Mouse (Mus musculus): ENCODE measurements at regions not wholly inside any gene's neighbourhood (a gene's known extent, or its start where the extent isn't known, plus 50 kb on each side); places are given as distances from the start of the nearest gene placed in this dataset.

- TF ChIP-seq POLR2A (IDR thresholded peaks at IDR 0.05; ENCODE audit: low read depth, low read length) (no peak), TCF12 (IDR thresholded peaks at IDR 0.05; ENCODE audit: low read depth, low read length) (no peak), EP300 (IDR thresholded peaks at IDR 0.05; ENCODE audit: low read length) (no peak), HCFC1 (IDR thresholded peaks at IDR 0.05; ENCODE audit: low read depth, low read length) (no peak), CHD1 (IDR thresholded peaks at IDR 0.05; ENCODE audit: low read depth, low read length) (no peak), ZNF384 (IDR thresholded peaks at IDR 0.05; ENCODE audit: low read depth, low read length) (no peak), TBP (conservative IDR thresholded peaks at IDR 0.05; ENCODE audit: low read depth, low read length) (no peak), CTCF (conservative IDR thresholded peaks at IDR 0.05 in 1 of 2, IDR thresholded peaks at IDR 0.05 in 1 of 2; ENCODE audit: low read depth in 2 of 2, low read length in 2 of 2) (no peak)
Observed at GRCm38 (mm10) chr17:9741321-9741720, 71.8 kb upstream of the Pabpc6 start.
